Comparison of ENCODE assay signal across 8 mouse cellular contexts in genomic region chr4:148101801-148102527, GRCm38 (mm10). TPM values are rescaled to one million over a fixed set of nuclear protein-coding genes. Genes with fewer than 3 reads are reported as not detected.
DNase-seq lines count a peak whose midpoint lies in the region; ATAC-seq and TF ChIP-seq lines count a peak whose summit lies in the region.

No protein-coding gene starts in this region.

- peaks cover 7% of the 10 kb centered on the region; the same call in 1 of the 2 replicates for H3K4me1 ChIP-seq in forebrain, embryonic 11.5 days (replicated peaks; ENCODE audit: control insufficient read depth, insufficient read depth, low read length)
- no peaks in the 10 kb centered on the region for H3K4me1 ChIP-seq in heart, postnatal 0 days (ENCODE audit: control insufficient read depth, insufficient read depth)
- H3K4me1 ChIP-seq in liver, embryonic 15.5 days (replicated peaks), result no peaks in the 10 kb centered on the region

- peak; percentile 67 for TF ChIP-seq CTCF in heart, postnatal 0 days (IDR thresholded peaks at IDR 0.05; ENCODE audit: low read depth)

- no peaks in the 10 kb centered on the region for H3K9me3 ChIP-seq in forebrain, embryonic 11.5 days (ENCODE audit: control insufficient read depth, low read length)
- no peaks in the 10 kb centered on the region for H3K9me3 ChIP-seq in heart, postnatal 0 days (replicated peaks; ENCODE audit: control insufficient read depth, low read length)
- no peaks in the 10 kb centered on the region for H3K9me3 ChIP-seq in liver, embryonic 15.5 days (replicated peaks)

- WGBS in forebrain, embryonic 11.5 days, result 16% methylated on average over 29 of the region's 29 CpGs
- WGBS in heart, postnatal 0 days, result 16% methylated on average over 29 of the region's 29 CpGs
- 14% methylated on average over 29 of the region's 29 CpGs for WGBS in liver, embryonic 15.5 days (ENCODE audit: insufficient replicate concordance)

- DNase-seq in brain, adult 2 months (ENCODE audit: low read depth, low spot score), result peak; percentile 77
- peak; percentile 87 for DNase-seq in forebrain, embryonic 11.5 days (ENCODE audit: low spot score)
- DNase-seq in heart, postnatal 0 days (ENCODE audit: low spot score), result peak; percentile 56
- peak; percentile 35 to 77 for DNase-seq in kidney, postnatal 36 days
- DNase-seq in natural killer cell, adult 2 months (ENCODE audit: low spot score in 2 of 2), result peak; percentile 38 to 40
- peak; percentile 93 for DNase-seq in thymus, postnatal 14 days

- TF ChIP-seq EP300 in heart, postnatal 0 days (IDR thresholded peaks at IDR 0.05; ENCODE audit: low read depth), result no peak

- no peaks in the 10 kb centered on the region for H3K36me3 ChIP-seq in forebrain, embryonic 11.5 days (ENCODE audit: control insufficient read depth, insufficient read depth, low read length)
- H3K36me3 ChIP-seq in heart, postnatal 0 days (replicated peaks; ENCODE audit: control insufficient read depth, insufficient read depth, low read length), result no peaks in the 10 kb centered on the region
- no peaks in the 10 kb centered on the region for H3K36me3 ChIP-seq in liver, embryonic 15.5 days (replicated peaks)

- H3K9ac ChIP-seq in forebrain, embryonic 11.5 days (ENCODE audit: low read length), result peak overlapping the region; percentile 61
- 0 out of 2 replicates have a peak overlapping the region, but pooled peaks have one; percentile 34 for H3K9ac ChIP-seq in heart, postnatal 0 days (replicated peaks; ENCODE audit: low read depth, low read length)
- H3K9ac ChIP-seq in liver, embryonic 15.5 days, result no peak overlapping the region

- ATAC-seq in CD4-positive, CD25-positive, alpha-beta regulatory T cell, adult 4 months, result peak; percentile 81
- peak; percentile 93 for ATAC-seq in forebrain, embryonic 11.5 days (replicated peaks; ENCODE audit: low FRiP score)
- peak; percentile 64 for ATAC-seq in heart, postnatal 0 days (ENCODE audit: insufficient read depth, low read depth)
- 0 out of 2 replicates have a peak, but pooled peaks have one; percentile 23 for ATAC-seq in liver, embryonic 15.5 days (ENCODE audit: insufficient read depth)

- peak overlapping the region; percentile 55 for H3K4me2 ChIP-seq in forebrain, embryonic 11.5 days (ENCODE audit: low read depth, low read length, severe bottlenecking)
- peak overlapping the region; percentile 60 for H3K4me2 ChIP-seq in heart, postnatal 0 days (ENCODE audit: low read depth, low read length)
- peak overlapping the region; percentile 52 for H3K4me2 ChIP-seq in liver, embryonic 15.5 days

- peak overlapping the region; percentile 14; the same call in 1 of the 2 replicates for H3K4me3 ChIP-seq in forebrain, embryonic 11.5 days (ENCODE audit: low read depth, low read length)
- peak overlapping the region; percentile 26 for H3K4me3 ChIP-seq in heart, postnatal 0 days (ENCODE audit: low read depth, low read length)
- no peak overlapping the region for H3K4me3 ChIP-seq in liver, embryonic 15.5 days (replicated peaks)

- no peaks in the 10 kb centered on the region for H3K27me3 ChIP-seq in forebrain, embryonic 11.5 days (ENCODE audit: control insufficient read depth, insufficient read depth, low read length)
- H3K27me3 ChIP-seq in heart, postnatal 0 days (ENCODE audit: control insufficient read depth, insufficient read depth, low read length), result 0 out of 2 replicates have a peak, but pooled peaks cover 5% of the 10 kb centered on the region
- H3K27me3 ChIP-seq in liver, embryonic 15.5 days, result 0 out of 2 replicates have a peak, but pooled peaks cover 2% of the 10 kb centered on the region

- peak overlapping the region; percentile 12; the same call in 1 of the 2 replicates for H3K27ac ChIP-seq in forebrain, embryonic 11.5 days (ENCODE audit: low read depth, low read length)
- no peak overlapping the region for H3K27ac ChIP-seq in heart, postnatal 0 days (ENCODE audit: low read depth)
- H3K27ac ChIP-seq in liver, embryonic 15.5 days (replicated peaks), result no peak overlapping the region

RNA-seq across cellular contexts. Expression of gene Agtrap, which starts 14.1 kb away (rescaled TPM):
- 10 to 100 TPM; 19.0 to 20.0 TPM for polyA plus RNA-seq in CD4-positive, CD25-positive, alpha-beta regulatory T cell, adult 4 months (2017; shearing (Covaris generic))
- polyA plus RNA-seq in forebrain, embryonic 11.5 days (2014; fragmentation: Nextera tagmentation; extraction: Ambion mirVana), result 15.0 and 15.6 TPM in 2 replicates
- total RNA-seq in heart, postnatal 0 days (2014; rRNA removed; ENCODE audit: low replicate concordance), result 21.2 and 31.4 TPM in 2 replicates
- 22.9 and 25.2 TPM in 2 replicates for polyA plus RNA-seq in heart, postnatal 0 days (2015; fragmentation: Nextera tagmentation; extraction: Ambion mirVana)
- polyA plus RNA-seq in liver, embryonic 15.5 days (2015; fragmentation: Nextera tagmentation; extraction: Ambion mirVana), result 10.0 and 11.0 TPM in 2 replicates

RNA-seq across cellular contexts. Expression of gene Mad2l2, which starts 28.2 kb away (rescaled TPM):
- 10 to 100 TPM; 35.8 to 41.2 TPM for polyA plus RNA-seq in CD4-positive, CD25-positive, alpha-beta regulatory T cell, adult 4 months (2017; shearing (Covaris generic))
- polyA plus RNA-seq in forebrain, embryonic 11.5 days (2014; fragmentation: Nextera tagmentation; extraction: Ambion mirVana), result 68.5 and 75.0 TPM in 2 replicates
- 6.1 and 6.7 TPM in 2 replicates for total RNA-seq in heart, postnatal 0 days (2014; rRNA removed; ENCODE audit: low replicate concordance)
- 36.2 and 40.1 TPM in 2 replicates for polyA plus RNA-seq in heart, postnatal 0 days (2015; fragmentation: Nextera tagmentation; extraction: Ambion mirVana)
- polyA plus RNA-seq in liver, embryonic 15.5 days (2015; fragmentation: Nextera tagmentation; extraction: Ambion mirVana), result 12.9 and 13.2 TPM in 2 replicates

RNA-seq across cellular contexts. Expression of gene Draxin, which starts 28.5 kb away (rescaled TPM):
- polyA plus RNA-seq in CD4-positive, CD25-positive, alpha-beta regulatory T cell, adult 4 months (2017; shearing (Covaris generic)), result not detected
- polyA plus RNA-seq in forebrain, embryonic 11.5 days (2014; fragmentation: Nextera tagmentation; extraction: Ambion mirVana), result 3.8 and 5.0 TPM in 2 replicates
- total RNA-seq in heart, postnatal 0 days (2014; rRNA removed; ENCODE audit: low replicate concordance), result not detected in 2 replicates
- polyA plus RNA-seq in heart, postnatal 0 days (2015; fragmentation: Nextera tagmentation; extraction: Ambion mirVana), result 0.01 and 0.03 TPM in 2 replicates
- 0.07 and 0.10 TPM in 2 replicates for polyA plus RNA-seq in liver, embryonic 15.5 days (2015; fragmentation: Nextera tagmentation; extraction: Ambion mirVana)

RNA-seq across cellular contexts. Expression of gene Fbxo6, which starts 50.0 kb away (rescaled TPM):
- polyA plus RNA-seq in CD4-positive, CD25-positive, alpha-beta regulatory T cell, adult 4 months (2017; shearing (Covaris generic)), result 10 to 100 TPM; 44.1 to 56.6 TPM
- 10.2 and 13.6 TPM in 2 replicates for polyA plus RNA-seq in forebrain, embryonic 11.5 days (2014; fragmentation: Nextera tagmentation; extraction: Ambion mirVana)
- 84.6 and 86.0 TPM in 2 replicates for total RNA-seq in heart, postnatal 0 days (2014; rRNA removed; ENCODE audit: low replicate concordance)
- polyA plus RNA-seq in heart, postnatal 0 days (2015; fragmentation: Nextera tagmentation; extraction: Ambion mirVana), result 31.6 and 35.4 TPM in 2 replicates
- 11.0 and 11.9 TPM in 2 replicates for polyA plus RNA-seq in liver, embryonic 15.5 days (2015; fragmentation: Nextera tagmentation; extraction: Ambion mirVana)

RNA-seq across cellular contexts. Expression of gene Fbxo44, which starts 58.3 kb away (rescaled TPM):
- polyA plus RNA-seq in CD4-positive, CD25-positive, alpha-beta regulatory T cell, adult 4 months (2017; shearing (Covaris generic)), result 1 to 10 TPM; 2.2 to 2.6 TPM
- 44.9 and 45.0 TPM in 2 replicates for polyA plus RNA-seq in forebrain, embryonic 11.5 days (2014; fragmentation: Nextera tagmentation; extraction: Ambion mirVana)
- 77.4 and 88.4 TPM in 2 replicates for total RNA-seq in heart, postnatal 0 days (2014; rRNA removed; ENCODE audit: low replicate concordance)
- 32.1 and 35.6 TPM in 2 replicates for polyA plus RNA-seq in heart, postnatal 0 days (2015; fragmentation: Nextera tagmentation; extraction: Ambion mirVana)
- polyA plus RNA-seq in liver, embryonic 15.5 days (2015; fragmentation: Nextera tagmentation; extraction: Ambion mirVana), result 0.51 and 0.54 TPM in 2 replicates

Comparison
In these comparisons a context has a peak if more than half of its experiments do, and no peak if none do; other contexts are left out.
1. ATAC-seq: peak in every context shown above with its lines; median percentile 93 in forebrain, embryonic 11.5 days; 81 in CD4-positive, CD25-positive, alpha-beta regulatory T cell, adult 4 months; 64 in heart, postnatal 0 days; 23 in liver, embryonic 15.5 days.
2. DNase-seq: peak in every context shown above with its lines; median percentile 93 in thymus, postnatal 14 days; 87 in forebrain, embryonic 11.5 days; 77 in brain, adult 2 months; 56 in heart, postnatal 0 days; 56 in kidney, postnatal 36 days; 39 in natural killer cell, adult 2 months.